Mouse (Mus musculus): Measurements from ENCODE around the gene Gm773.
"Not testable (repeated sequence)": the region's sequence is repeated elsewhere in the genome, so short reads cannot be mapped to it uniquely, and the experiment has no call there.

The Gm773 gene

DNA sequence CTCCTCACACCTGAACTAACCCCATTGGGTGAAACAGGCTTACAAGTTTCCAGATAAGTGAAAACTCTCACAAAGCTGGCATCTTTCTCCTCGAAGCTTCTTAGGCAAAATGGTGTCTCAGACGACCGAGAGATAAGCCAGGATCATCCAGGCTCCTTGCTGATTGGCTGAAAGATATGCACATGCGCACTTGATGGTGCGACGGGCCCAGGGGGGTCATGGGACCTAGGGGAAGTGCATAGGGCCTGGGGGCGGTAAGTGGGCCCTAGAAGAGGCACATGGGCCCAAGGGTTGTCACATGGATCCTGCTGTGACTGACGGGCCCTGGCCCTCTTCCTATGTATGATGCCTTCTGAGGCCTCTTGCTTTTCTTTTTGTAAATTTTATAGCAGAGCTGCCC is at the start of gene Gm773:
TSS of gene Gm773 (minus strand) at position 111 of the 400 bp plus-strand sequence.
- DNase-seq: no peak

DNA sequence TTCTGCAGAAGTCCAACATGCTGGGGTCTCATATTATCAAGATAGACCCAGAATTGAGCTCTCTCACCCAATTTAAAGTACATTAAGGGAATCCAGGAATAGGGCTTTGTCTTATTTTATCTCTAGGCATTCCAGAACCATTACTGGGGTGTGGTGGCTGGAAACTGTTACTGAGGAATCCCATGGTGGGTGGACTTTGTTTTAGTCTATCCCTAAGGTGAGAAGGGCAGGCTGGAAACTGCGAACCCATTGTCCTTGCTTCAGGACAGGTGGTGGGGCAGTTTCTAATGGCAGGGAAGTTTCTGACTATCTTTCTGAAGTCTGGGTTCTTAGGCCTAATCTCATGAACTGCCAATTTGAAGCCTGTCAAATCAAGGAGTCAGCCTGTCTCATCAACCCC is 26.2 kb downstream of the Gm773 start:
- DNase-seq: not testable (repeated sequence)

- no peak for DNase-seq
These were observed 61.3 kb downstream of the Gm773 start for GRCm38 (mm10) chrX:56151396-56151795.
